Mouse (Mus musculus) CH12.LX (cell line): ENCODE results near the gene Bhlhe40. TPM values are rescaled to one million over a fixed set of nuclear protein-coding genes. Genes with fewer than 3 reads are reported as not detected.

Experiments
- DNase-seq: peaks from one replicate; pipeline ENCODE4 v3.0.0-alpha.2; 2013; ENCODE audit errors: extremely low read depth
- H3K27ac ChIP-seq: 2 replicates; pipeline ENCODE4 v1.5.1; 2012; ENCODE audit warnings: low read depth, mild to moderate bottlenecking, control low read depth, moderate library complexity; ENCODE audit not compliant: insufficient read depth
- H3K27me3 ChIP-seq: replicated peaks from 2 replicates; pipeline ENCODE3; 2012; ENCODE audit warnings: inconsistent platforms
- H3K36me3 ChIP-seq, 2 experiments: replicated peaks in 1 of 2; 2 replicates each; pipeline versions ENCODE3 to v1.6.1; 2012; ENCODE audit warnings: inconsistent platforms in 1 of 2, low read length in 1 of 2, mild to moderate bottlenecking in 1 of 2, mixed read lengths in 1 of 2, moderate library complexity in 1 of 2; ENCODE audit not compliant: control insufficient read depth in 1 of 2, insufficient read depth in 1 of 2
- H3K4me1 ChIP-seq, 2 experiments: 2 replicates each; pipeline ENCODE4 v1.6.1; 2012; ENCODE audit warnings: inconsistent platforms in 1 of 2, moderate library complexity in 1 of 2; ENCODE audit not compliant: insufficient read depth in 2 of 2, control insufficient read depth in 1 of 2
- H3K4me2 ChIP-seq: 2 replicates; pipeline ENCODE4 v1.6.1; 2012; ENCODE audit warnings: low read depth, mild to moderate bottlenecking, control low read depth; ENCODE audit not compliant: poor library complexity, insufficient read depth, severe bottlenecking
- H3K4me3 ChIP-seq, 3 experiments: fragments of 150-350 bp in 1 of 3; sonication (generic) in 1 of 3; replicated peaks in 1 of 3; 2 replicates each; pipeline versions ENCODE3 to v1.5.1; 2011 to 2012; ENCODE audit warnings: low read depth in 2 of 3, low read length in 2 of 3, mild to moderate bottlenecking in 2 of 3, moderate library complexity in 2 of 3, control low read depth in 1 of 3, improper control_type of control experiment in 1 of 3, inconsistent platforms in 1 of 3, mixed read lengths in 1 of 3; ENCODE audit not compliant: poor library complexity in 1 of 3
- H3K79me2 ChIP-seq: replicated peaks from 2 replicates; pipeline ENCODE4 v1.6.1; 2012; ENCODE audit warnings: mild to moderate bottlenecking, moderate library complexity; ENCODE audit not compliant: control insufficient read depth, poor library complexity, insufficient read depth, severe bottlenecking; ENCODE audit errors: extremely low read depth
- H3K9ac ChIP-seq: 2 replicates; pipeline ENCODE4 v1.6.1; 2012; ENCODE audit warnings: low read depth, mild to moderate bottlenecking, control low read depth, moderate library complexity; ENCODE audit not compliant: insufficient read depth
- H3K9me3 ChIP-seq: replicated peaks from 2 replicates; pipeline ENCODE3; 2012; ENCODE audit warnings: low read length, inconsistent platforms, mixed read lengths
- BHLHE40 ChIP-seq: IDR thresholded peaks from 2 replicates; pipeline ENCODE4 v1.6.1; 2011; ENCODE audit warnings: mild to moderate bottlenecking, low read depth, low read length, improper control_type of control experiment
- CHD2 ChIP-seq: IDR thresholded peaks from 2 replicates; pipeline ENCODE4 v1.6.1; 2011; ENCODE audit warnings: low read length, improper control_type of control experiment
- ELF1 ChIP-seq: IDR thresholded peaks from 2 replicates; pipeline ENCODE4 v1.6.1; 2014; ENCODE audit warnings: low read depth, mild to moderate bottlenecking, inconsistent platforms, low read length, improper control_type of control experiment
- EP300 ChIP-seq: IDR thresholded peaks from 2 replicates; pipeline ENCODE4 v1.6.1; 2011; ENCODE audit warnings: low read length, improper control_type of control experiment
- IRF4 ChIP-seq: IDR thresholded peaks from 2 replicates; pipeline ENCODE4 v1.6.1; 2014; ENCODE audit warnings: low read depth, mild to moderate bottlenecking, inconsistent platforms, low read length, improper control_type of control experiment
- KAT2A ChIP-seq: IDR thresholded peaks from 2 replicates; pipeline ENCODE4 v1.6.1; 2012; ENCODE audit warnings: low read length, improper control_type of control experiment, inconsistent platforms; ENCODE audit not compliant: insufficient replicate concordance
- MAX ChIP-seq: IDR thresholded peaks from 2 replicates; pipeline ENCODE4 v1.6.1; 2011; ENCODE audit warnings: low read length, improper control_type of control experiment
- MEF2A ChIP-seq: IDR thresholded peaks from 2 replicates; pipeline ENCODE4 v1.6.1; 2014; ENCODE audit warnings: low read depth, mild to moderate bottlenecking, inconsistent platforms, low read length, improper control_type of control experiment, borderline replicate concordance
- NELFE ChIP-seq: IDR thresholded peaks from 2 replicates; pipeline ENCODE4 v1.6.1; 2011; ENCODE audit warnings: low read depth, low read length, improper control_type of control experiment
- NRF1 ChIP-seq: IDR thresholded peaks from 2 replicates; pipeline ENCODE4 v1.6.1; 2014; ENCODE audit warnings: low read depth, mild to moderate bottlenecking, inconsistent platforms, low read length, improper control_type of control experiment, moderate library complexity
- PAX5 ChIP-seq: IDR thresholded peaks from 2 replicates; pipeline ENCODE4 v1.6.1; 2012; ENCODE audit warnings: low read length, inconsistent platforms, mixed read lengths
- RCOR1 ChIP-seq: conservative IDR thresholded peaks from 2 replicates; pipeline ENCODE4 v1.6.1; 2012; ENCODE audit warnings: low read depth, mild to moderate bottlenecking, inconsistent platforms, low read length, improper control_type of control experiment
- SIN3A ChIP-seq: IDR thresholded peaks from 2 replicates; pipeline ENCODE4 v1.6.1; 2012; ENCODE audit warnings: low read length, improper control_type of control experiment, inconsistent platforms
- SMC3 ChIP-seq: IDR thresholded peaks from 2 replicates; pipeline ENCODE4 v1.6.1; 2011; ENCODE audit warnings: low read depth, low read length, improper control_type of control experiment
- TCF12 ChIP-seq: IDR thresholded peaks from 2 replicates; pipeline ENCODE4 v1.6.1; 2014; ENCODE audit warnings: low read depth, mild to moderate bottlenecking, inconsistent platforms, low read length, improper control_type of control experiment
- USF1 ChIP-seq: IDR thresholded peaks from 2 replicates; pipeline ENCODE4 v1.6.1; 2014; ENCODE audit warnings: low read depth, mild to moderate bottlenecking, inconsistent platforms, low read length, improper control_type of control experiment
- ZKSCAN1 ChIP-seq: IDR thresholded peaks from 2 replicates; pipeline ENCODE4 v1.6.1; 2012; ENCODE audit warnings: low read depth, inconsistent platforms, low read length, improper control_type of control experiment, borderline replicate concordance
- ZNF384 ChIP-seq: IDR thresholded peaks from 2 replicates; pipeline ENCODE4 v1.6.1; 2012; ENCODE audit warnings: low read depth, low read length, improper control_type of control experiment, inconsistent platforms
- dilution Hi-C: fragments of 300-500 bp; cut with MboI; formaldehyde crosslinking; loops from 2 replicates; pipeline ENCODE4 v1.14.3; 2020; ENCODE audit warnings: low sequenced_read_pairs; ENCODE audit not compliant: extremely low pct_unique_long_range_greater_than_20kb, extremely low pct_ligation_motif_present
- in situ Hi-C: fragments of 300-500 bp; cut with MboI; formaldehyde crosslinking; loops from 3 replicates; pipeline ENCODE4 v1.14.3; 2019; ENCODE audit warnings: low sequenced_read_pairs, low pct_ligation_motif_present, low pct_unique_long_range_greater_than_20kb, mixed read lengths
- polyA plus RNA-seq: library from polyadenylated mRNA; unstranded; fragments of >175 nt; gene quantifications from 2 replicates; pipeline ENCODE4 v1.2.1, GENCODE M21; 2012; ENCODE audit warnings: low read depth; ENCODE audit not compliant: insufficient read length
- total RNA-seq, 2 experiments: library from RNA; depleted of rRNA; stranded (reverse); fragments of 300-350 nt in 1 of 2; fragments of >200 nt in 1 of 2; gene quantifications; 2 replicates each; pipeline ENCODE4 v1.2.3; 2012 to 2014

The Bhlhe40 gene
- total and polyA plus RNA-seq, 3 experiments, result 55.4 to 130 (median 117) TPM

DNA sequence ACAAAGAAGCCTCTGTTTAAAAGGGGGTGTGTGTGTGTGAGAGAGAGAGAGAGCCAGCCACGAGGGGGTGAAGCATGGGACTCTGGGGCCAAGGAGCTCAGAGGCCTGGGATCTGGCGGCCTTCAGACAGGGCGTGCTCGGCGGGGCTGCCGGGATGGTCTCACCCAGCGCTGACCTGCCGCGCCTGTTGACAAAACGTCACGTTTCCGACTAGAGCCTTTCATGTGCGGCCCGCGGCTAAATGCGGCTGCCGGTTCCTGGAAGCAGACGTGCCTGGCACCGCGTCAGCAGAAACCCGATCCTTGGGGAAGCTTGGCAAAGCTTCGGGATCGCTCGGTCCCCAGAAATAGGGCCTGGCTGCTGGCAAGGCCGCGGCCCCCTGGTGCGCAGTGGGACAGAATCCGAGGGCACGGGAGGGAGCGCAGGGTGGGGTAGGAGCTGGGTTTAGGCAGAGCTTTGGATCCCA is 7.9 kb downstream of the Bhlhe40 start:
- H3K4me3 ChIP-seq, result no peak overlapping the region

DNA sequence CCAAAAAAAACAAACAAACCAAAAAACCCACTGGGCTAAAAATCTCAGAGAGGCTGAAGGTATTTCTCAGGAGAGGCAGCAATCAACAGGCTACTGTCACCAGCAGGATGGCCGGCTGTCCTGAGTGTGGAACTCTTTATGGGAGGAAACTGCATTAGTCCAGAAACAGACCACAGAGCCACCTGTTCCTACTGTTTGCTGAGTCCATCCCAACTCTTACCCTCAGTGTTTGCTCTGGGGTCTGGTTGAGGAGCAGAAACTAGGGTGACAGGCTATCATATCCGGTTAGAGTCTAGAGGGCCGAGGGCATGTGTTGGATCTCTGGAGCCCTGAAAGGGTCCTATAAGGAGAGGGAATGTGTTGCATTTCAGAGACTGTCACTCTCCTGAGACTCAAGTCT is 9.8 kb downstream of the Bhlhe40 start:
- Histone ChIP-seq H3K9me3 (no peaks in the 10 kb centered on the region), H3K9ac (no peak overlapping the region), H3K36me3 (peaks cover 16 to 23% of the 10 kb centered on the region in 2 experiments), H3K27me3 (no peaks in the 10 kb centered on the region), H3K4me2 (no peak overlapping the region), H3K79me2 (peaks cover 10% of the 10 kb centered on the region), H3K27ac (no peak overlapping the region), H3K4me1 (peaks cover 15 to 43% of the 10 kb centered on the region in 2 experiments), H3K4me3 (no peak overlapping the region)
- DNase-seq, result no peak
- dilution Hi-C loops (no loop called here), in situ Hi-C loops (no loop called here)
- TF ChIP-seq ZNF384, result peak; percentile 69
- no peak for TF ChIP-seq USF1

More for the DNA sequence above, 7.9 kb downstream of the Bhlhe40 start:
- H3K9ac ChIP-seq, result no peak overlapping the region
- no peaks in the 10 kb centered on the region for H3K9me3 ChIP-seq
- TF ChIP-seq EP300, result no peak
- TF ChIP-seq TCF12, result no peak
- TF ChIP-seq RCOR1, result no peak
- TF ChIP-seq MEF2A, result no peak
- no peak for TF ChIP-seq IRF4
- no peak for TF ChIP-seq NELFE
- no peak for TF ChIP-seq MAX
- TF ChIP-seq PAX5, result no peak
- no peak for TF ChIP-seq ZKSCAN1
- no peak for TF ChIP-seq SIN3A
- no peak for TF ChIP-seq ELF1
- no peak for TF ChIP-seq KAT2A
- no peak for TF ChIP-seq SMC3
- TF ChIP-seq CHD2, result no peak
- TF ChIP-seq NRF1, result no peak
- no peak for TF ChIP-seq BHLHE40
- H3K79me2 ChIP-seq, result peaks cover 27% of the 10 kb centered on the region
- H3K27ac ChIP-seq, result no peak overlapping the region
- peaks cover 15 to 54% of the 10 kb centered on the region in 2 experiments for H3K4me1 ChIP-seq
- in situ Hi-C loops (loop anchor here (5.0 kb wide), 1 partner anchor 34 kb away; no protein-coding TSS in a partner anchor), dilution Hi-C loops (no loop called here)
- no peak for DNase-seq
- peaks cover 27 to 38% of the 10 kb centered on the region in 2 experiments for H3K36me3 ChIP-seq
- H3K4me2 ChIP-seq, result no peak overlapping the region
- H3K27me3 ChIP-seq, result no peaks in the 10 kb centered on the region
